Mouse (Mus musculus): ENCODE results near the gene H2afv. TPM values are rescaled to one million over a fixed set of nuclear protein-coding genes. Genes with fewer than 3 reads are reported as not detected.
A peak's percentile ranks its signal among the peaks of the same experiment; 100 is the strongest.

H2afv gene
- total and polyA plus RNA-seq, 3 experiments, result 46.6 to 73.2 (median 63.7) TPM

DNA sequence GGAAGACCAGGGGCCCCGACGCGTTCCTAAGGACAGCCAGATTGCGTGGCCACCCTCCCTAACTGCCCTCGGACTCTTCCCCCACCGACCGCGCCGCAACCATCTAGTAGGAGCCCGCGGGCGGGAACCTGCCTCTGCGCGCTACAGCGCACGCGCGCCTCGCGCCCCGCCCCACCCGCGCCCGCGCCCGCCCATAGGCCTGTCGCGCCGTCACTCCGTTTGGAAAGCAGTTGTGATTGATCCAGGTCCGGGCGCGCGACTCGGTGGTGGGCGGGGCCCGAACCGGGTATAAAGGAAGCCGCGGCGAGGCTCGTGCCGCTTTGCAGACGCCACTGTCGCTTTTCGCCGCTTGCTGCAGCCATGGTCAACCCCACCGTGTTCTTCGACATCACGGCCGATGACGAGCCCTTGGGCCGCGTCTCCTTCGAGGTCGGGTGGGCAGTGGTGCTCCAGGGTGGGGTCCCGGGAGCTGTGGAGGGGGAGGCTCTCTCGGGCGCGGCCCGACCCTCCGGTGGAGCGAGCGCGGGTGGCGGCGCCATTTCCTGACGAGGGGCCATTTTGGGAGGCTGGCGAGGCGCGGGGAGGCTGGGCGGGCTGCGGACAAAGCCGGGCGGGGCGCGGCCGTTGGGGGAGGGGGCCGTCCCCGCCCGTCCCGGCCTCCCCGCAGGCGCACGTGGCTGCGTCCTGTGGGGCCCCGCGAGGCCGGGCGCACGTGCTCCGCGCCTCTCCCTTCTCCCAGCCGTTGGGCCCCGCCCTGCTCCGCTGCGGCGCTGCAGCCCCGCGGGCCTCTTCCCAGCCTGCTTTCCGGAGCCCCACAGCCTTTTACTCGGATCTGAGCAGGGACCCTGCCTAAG lies 28.5 kb downstream of the H2afv start:
- H3K9ac ChIP-seq (ENCODE audit: insufficient read depth, low read depth), result peak overlapping the region; percentile 100
- dilution Hi-C loops (cut with MboI; ENCODE audit: extremely low pct_ligation_motif_present, extremely low pct_unique_long_range_greater_than_20kb, low sequenced_read_pairs), result no loop called here
- H3K4me1 ChIP-seq (ENCODE audit: control insufficient read depth in 1 of 2, insufficient read depth in 2 of 2), result peaks cover 5 to 53% of the 10 kb centered on the region in 2 experiments; a peak in 3 of 4 replicates
- DNase-seq (ENCODE audit: extremely low read depth), result peak; percentile 95
- H3K27ac ChIP-seq (ENCODE audit: insufficient read depth, low read depth), result peak overlapping the region; percentile 91
- in situ Hi-C loops (cut with MboI; ENCODE audit: low pct_ligation_motif_present, low pct_unique_long_range_greater_than_20kb, low sequenced_read_pairs), result no loop called here
- peak overlapping the region; percentile 75; the same call in 1 of the 2 replicates for H3K4me2 ChIP-seq (ENCODE audit: insufficient read depth, low read depth, poor library complexity, severe bottlenecking)
- no peaks in the 10 kb centered on the region for H3K27me3 ChIP-seq (replicated peaks)
- H3K9me3 ChIP-seq (replicated peaks; ENCODE audit: low read length), result no peaks in the 10 kb centered on the region
- peaks cover 34% of the 10 kb centered on the region for H3K79me2 ChIP-seq (replicated peaks; ENCODE audit: control insufficient read depth, extremely low read depth, insufficient read depth, poor library complexity, severe bottlenecking)
- no peak for TF ChIP-seq ETS1 (conservative IDR thresholded peaks at IDR 0.05; ENCODE audit: low read depth, low read length)
- peak; percentile 86 for TF ChIP-seq CHD2 (IDR thresholded peaks at IDR 0.05; ENCODE audit: low read length)
- no peak for TF ChIP-seq SIN3A (IDR thresholded peaks at IDR 0.05; ENCODE audit: low read length)
- peak; percentile 99 for TF ChIP-seq ZMIZ1 (IDR thresholded peaks at IDR 0.05; ENCODE audit: low read depth, low read length)
- TF ChIP-seq JUND (conservative IDR thresholded peaks at IDR 0.05; ENCODE audit: low read depth, low read length), result no peak
- TF ChIP-seq NELFE (IDR thresholded peaks at IDR 0.05; ENCODE audit: low read depth, low read length), result peak; percentile 100
- TF ChIP-seq BHLHE40 (IDR thresholded peaks at IDR 0.05; ENCODE audit: low read depth, low read length), result peak; percentile 97
- 0 out of 2 replicates have a peak, but pooled peaks have one; percentile 71 for TF ChIP-seq RCOR1 (conservative IDR thresholded peaks at IDR 0.05; ENCODE audit: low read depth, low read length)
- TF ChIP-seq GABPA (IDR thresholded peaks at IDR 0.05; ENCODE audit: insufficient replicate concordance, low read depth, low read length), result no peak
- TF ChIP-seq TBP (conservative IDR thresholded peaks at IDR 0.05; ENCODE audit: low read depth, low read length), result peak; percentile 94
- peak; percentile 59; the same call in 1 of the 2 replicates for TF ChIP-seq CHD1 (IDR thresholded peaks at IDR 0.05; ENCODE audit: low read depth, low read length)
- no peak for TF ChIP-seq MAFK (IDR thresholded peaks at IDR 0.05; ENCODE audit: insufficient replicate concordance, low read length)
- TF ChIP-seq E2F4 (IDR thresholded peaks at IDR 0.05; ENCODE audit: insufficient replicate concordance, low read depth, low read length), result peak; percentile 74; the same call in 1 of the 2 replicates
- no peak for TF ChIP-seq SMC3 (IDR thresholded peaks at IDR 0.05; ENCODE audit: low read depth, low read length)
- peak; percentile 94 for TF ChIP-seq MAX (IDR thresholded peaks at IDR 0.05; ENCODE audit: low read length)
- no peak for TF ChIP-seq ZKSCAN1 (IDR thresholded peaks at IDR 0.05; ENCODE audit: borderline replicate concordance, low read depth, low read length)
- peak; percentile 90 for TF ChIP-seq NRF1 (IDR thresholded peaks at IDR 0.05; ENCODE audit: low read depth, low read length)
- peak; percentile 74 for TF ChIP-seq MAZ (IDR thresholded peaks at IDR 0.05; ENCODE audit: low read depth, low read length)
- peak; percentile 60 for TF ChIP-seq HCFC1 (IDR thresholded peaks at IDR 0.05; ENCODE audit: low read depth, low read length)
- TF ChIP-seq KAT2A (IDR thresholded peaks at IDR 0.05; ENCODE audit: insufficient replicate concordance, low read length), result peak; percentile 65; the same call in 1 of the 2 replicates
- TF ChIP-seq TCF12 (IDR thresholded peaks at IDR 0.05; ENCODE audit: low read depth, low read length), result peak; percentile 93
- TF ChIP-seq MXI1 (IDR thresholded peaks at IDR 0.05; ENCODE audit: low read depth, low read length), result peak; percentile 97
- TF ChIP-seq ELF1 (IDR thresholded peaks at IDR 0.05; ENCODE audit: low read depth, low read length), result peak; percentile 25; the same call in 1 of the 2 replicates
- TF ChIP-seq USF1 (IDR thresholded peaks at IDR 0.05; ENCODE audit: low read depth, low read length), result peak; percentile 43; the same call in 1 of the 2 replicates
- TF ChIP-seq ZNF384 (IDR thresholded peaks at IDR 0.05; ENCODE audit: low read depth, low read length), result no peak
- peak; percentile 98 for TF ChIP-seq POLR2A (IDR thresholded peaks at IDR 0.05; ENCODE audit: low read depth, low read length)
- peak; percentile 25; the same call in 1 of the 2 replicates for TF ChIP-seq ZC3H11A (IDR thresholded peaks at IDR 0.05; ENCODE audit: low read depth, low read length)
- no peak for TF ChIP-seq EP300 (IDR thresholded peaks at IDR 0.05; ENCODE audit: low read length)
- TF ChIP-seq MEF2A (IDR thresholded peaks at IDR 0.05; ENCODE audit: borderline replicate concordance, low read depth, low read length), result peak; percentile 54
- TF ChIP-seq RAD21 (IDR thresholded peaks at IDR 0.05; ENCODE audit: low read depth, low read length), result no peak
- peak; percentile 94; the same call in 1 of the 2 replicates for TF ChIP-seq POLR2AphosphoS2 (IDR thresholded peaks at IDR 0.05; ENCODE audit: low read depth, low read length)
- TF ChIP-seq IRF4 (IDR thresholded peaks at IDR 0.05; ENCODE audit: low read depth, low read length), result peak; percentile 53; the same call in 1 of the 2 replicates
- TF ChIP-seq MYC (IDR thresholded peaks at IDR 0.05; ENCODE audit: low read depth, low read length), result peak; percentile 85
- no peak for TF ChIP-seq CTCF (conservative IDR thresholded peaks at IDR 0.05 in 1 of 2, IDR thresholded peaks at IDR 0.05 in 1 of 2; ENCODE audit: low read depth in 2 of 2, low read length in 2 of 2)
- TF ChIP-seq JUN (IDR thresholded peaks at IDR 0.05; ENCODE audit: insufficient read depth, low read depth, low read length), result no peak
- no peak for TF ChIP-seq PAX5 (IDR thresholded peaks at IDR 0.05; ENCODE audit: low read length)
- TF ChIP-seq USF2 (conservative IDR thresholded peaks at IDR 0.05; ENCODE audit: low read depth, low read length), result no peak
- peak; percentile 66; the same call in 1 of the 2 replicates for TF ChIP-seq UBTF (IDR thresholded peaks at IDR 0.05; ENCODE audit: low read depth, low read length)
- H3K36me3 ChIP-seq (replicated peaks in 1 of 2; ENCODE audit: control insufficient read depth in 1 of 2, insufficient read depth in 1 of 2, low read length in 1 of 2), result peaks cover 24 to 36% of the 10 kb centered on the region in 2 experiments
- peak overlapping the region; percentile 93 to 94 (median 93) for H3K4me3 ChIP-seq (replicated peaks in 1 of 3; ENCODE audit: low read depth in 2 of 3, low read length in 2 of 3, poor library complexity in 1 of 3)

Data from CH12.LX (cell line).